Mouse (Mus musculus) heart, adult 2 months (tissue): ENCODE data around the gene Pom121l2.

Experiments used
- CTCF ChIP-seq: fragments of 200-600 bp; IDR thresholded peaks from 2 replicates; pipeline ENCODE4 v1.8.1; 2022; ENCODE audit warnings: antibody characterized with exemption, mild to moderate bottlenecking, moderate library complexity
- EP300 ChIP-seq: fragments of 200-500 bp; IDR thresholded peaks from 2 replicates; pipeline ENCODE4 v1.6.1; 2011; ENCODE audit warnings: low read depth, low read length, control low read depth; ENCODE audit not compliant: insufficient read depth
- POLR2A ChIP-seq: fragments of 200-500 bp; IDR thresholded peaks from 2 replicates; pipeline ENCODE4 v1.6.1; 2011; ENCODE audit warnings: mild to moderate bottlenecking, low read depth, low read length, control low read depth; ENCODE audit not compliant: insufficient read depth

- TF ChIP-seq CTCF (no peak), POLR2A (no peak), EP300 (no peak)
These were observed 52.9 kb downstream of the Pom121l2 start for GRCm38 (mm10) chr13:22033741-22034442.
